Mouse (Mus musculus): ENCODE measurements around the gene Ola1.

DNA sequence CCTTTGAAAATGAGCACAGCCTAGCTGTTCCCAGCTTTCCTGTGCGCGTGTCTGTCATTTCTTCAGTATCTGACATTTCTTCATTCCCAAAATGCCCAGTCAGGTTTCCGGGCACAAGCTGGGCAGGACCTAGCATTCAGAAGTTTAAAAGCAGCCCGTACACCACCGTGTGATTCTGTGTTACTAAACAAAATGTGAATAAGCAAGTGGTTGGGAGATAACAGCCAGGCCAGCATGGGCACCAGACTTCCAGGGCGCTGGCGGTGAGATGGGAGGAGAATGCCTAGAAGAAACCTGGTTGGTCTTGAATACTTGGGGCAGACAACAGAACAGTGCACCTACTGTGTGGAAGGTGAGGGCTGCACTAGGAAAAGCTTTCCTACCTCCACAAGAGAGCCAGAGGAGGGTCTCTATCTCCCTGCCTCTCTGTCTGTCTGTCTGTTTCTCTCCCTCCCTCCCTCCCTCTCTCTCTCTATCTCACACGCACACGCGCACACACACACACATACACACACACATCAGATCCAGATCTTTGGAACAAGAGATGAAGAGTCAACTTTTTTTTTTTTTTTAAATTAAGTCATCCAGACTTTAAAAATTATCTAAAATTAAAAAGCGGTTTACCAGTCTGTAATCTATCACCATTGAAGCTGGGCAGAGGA lies 144.8 kb downstream of the Ola1 start:
- TF ChIP-seq CTCF (conservative IDR thresholded peaks at IDR 0.05 in 1 of 2, IDR thresholded peaks at IDR 0.05 in 1 of 2; ENCODE audit: low read depth in 2 of 2, low read length in 2 of 2), result no peak
- no peak for TF ChIP-seq JUN (IDR thresholded peaks at IDR 0.05; ENCODE audit: insufficient read depth, low read depth, low read length)
- TF ChIP-seq ZMIZ1 (IDR thresholded peaks at IDR 0.05; ENCODE audit: low read depth, low read length), result no peak
- no peak for TF ChIP-seq CHD2 (IDR thresholded peaks at IDR 0.05; ENCODE audit: low read length)
- no peak for TF ChIP-seq MAZ (IDR thresholded peaks at IDR 0.05; ENCODE audit: low read depth, low read length)
- TF ChIP-seq USF1 (IDR thresholded peaks at IDR 0.05; ENCODE audit: low read depth, low read length), result no peak
- no peak for TF ChIP-seq MEF2A (IDR thresholded peaks at IDR 0.05; ENCODE audit: borderline replicate concordance, low read depth, low read length)
- no peak for TF ChIP-seq EP300 (IDR thresholded peaks at IDR 0.05; ENCODE audit: low read length)
- TF ChIP-seq E2F4 (IDR thresholded peaks at IDR 0.05; ENCODE audit: insufficient replicate concordance, low read depth, low read length), result no peak
- no peak for TF ChIP-seq HCFC1 (IDR thresholded peaks at IDR 0.05; ENCODE audit: low read depth, low read length)
- no peak for TF ChIP-seq MYC (IDR thresholded peaks at IDR 0.05; ENCODE audit: low read depth, low read length)
- TF ChIP-seq NRF1 (IDR thresholded peaks at IDR 0.05; ENCODE audit: low read depth, low read length), result no peak

All from CH12.LX (cell line).